Mouse (Mus musculus) hindbrain, embryonic 15.5 days (tissue): ENCODE results near the gene Txndc11. TPM values are rescaled to one million over a fixed set of nuclear protein-coding genes. Genes with fewer than 3 reads are reported as not detected.
"Not testable (repeated sequence)": the region's sequence is repeated elsewhere in the genome, so short reads cannot be mapped to it uniquely, and the experiment has no call there.

ENCODE experiments used
- ATAC-seq: fragments of 200-750 bp; cut with Nextera tagmentation; 2 replicates; pipeline ENCODE4 v1.8.0; 2017; ENCODE audit warnings: low read depth, moderate number of reproducible peaks, moderate TSS enrichment; ENCODE audit not compliant: low FRiP score
- H3K27ac ChIP-seq: fragments of 300-500 bp; sonication (generic); replicated peaks from 2 replicates; pipeline ENCODE4 v1.5.1; 2015; ENCODE audit warnings: mild to moderate bottlenecking, inconsistent platforms
- H3K27me3 ChIP-seq: fragments of 300-500 bp; sonication (generic); 2 replicates; pipeline ENCODE4 v1.6.1; 2015; ENCODE audit warnings: control low read depth, inconsistent platforms
- H3K36me3 ChIP-seq: fragments of 300-500 bp; sonication (generic); 2 replicates; pipeline ENCODE4 v1.6.1; 2015; ENCODE audit warnings: control low read depth, inconsistent platforms
- H3K4me1 ChIP-seq: fragments of 300-500 bp; sonication (generic); replicated peaks from 2 replicates; pipeline ENCODE4 v1.6.1; 2015; ENCODE audit warnings: control low read depth, inconsistent platforms
- H3K4me2 ChIP-seq: fragments of 300-500 bp; sonication (generic); 2 replicates; pipeline ENCODE4 v1.6.1; 2015; ENCODE audit warnings: moderate library complexity, mild to moderate bottlenecking, inconsistent platforms
- H3K4me3 ChIP-seq: fragments of 300-500 bp; sonication (generic); 2 replicates; pipeline ENCODE4 v1.5.1; 2015; ENCODE audit warnings: mild to moderate bottlenecking, inconsistent platforms
- H3K9ac ChIP-seq: fragments of 300-500 bp; sonication (generic); 2 replicates; pipeline ENCODE4 v1.6.1; 2015; ENCODE audit warnings: inconsistent platforms
- H3K9me3 ChIP-seq: fragments of 300-500 bp; sonication (generic); 2 replicates; pipeline ENCODE4 v1.6.1; 2016; ENCODE audit warnings: control low read depth, inconsistent platforms
- WGBS: fragments of 180-500 bp; shearing (Covaris S2); methylation state at CpG from one replicate; pipeline ENCODE4 v1.1.7; 2015; 5-methylcytosine and 5-hydroxymethylcytosine counted together
- polyA plus RNA-seq: library from polyadenylated mRNA; unstranded; fragments of >200 nt; fragmentation: Nextera tagmentation; extraction: Ambion mirVana; gene quantifications from 2 replicates; pipeline ENCODE4 v1.2.1, GENCODE M21; 2015

Gene Txndc11
- polyA plus RNA-seq, 1 experiment from 2014 or later, result 32.6 TPM

DNA sequence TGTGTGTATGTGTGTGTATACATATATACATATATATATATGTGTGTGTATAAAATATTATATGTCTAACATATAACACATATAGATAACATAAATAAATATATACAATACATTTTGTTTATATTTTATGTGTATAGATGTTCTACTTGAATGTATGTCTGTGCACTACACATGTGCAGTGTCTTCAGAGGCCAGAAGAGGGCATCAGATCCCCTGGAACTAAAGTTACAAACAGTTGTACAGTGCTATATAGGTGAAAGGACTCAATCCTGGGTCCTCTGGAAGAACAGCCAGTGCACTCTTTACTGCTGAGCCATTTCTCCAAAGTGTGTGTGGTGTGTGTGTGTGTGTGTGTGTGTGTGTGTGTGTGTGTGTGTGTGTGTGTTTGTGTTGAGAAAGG is 20.1 kb upstream of the Txndc11 start:
- Histone ChIP-seq H3K4me3 (no peak overlapping the region), H3K27ac (no peak overlapping the region), H3K9me3 (no peaks in the 10 kb centered on the region), H3K4me2 (no peak overlapping the region), H3K4me1 (no peaks in the 10 kb centered on the region), H3K27me3 (no peaks in the 10 kb centered on the region), H3K36me3 (peaks cover 52% of the 10 kb centered on the region), H3K9ac (no peak overlapping the region)
- ATAC-seq, result no peak

DNA sequence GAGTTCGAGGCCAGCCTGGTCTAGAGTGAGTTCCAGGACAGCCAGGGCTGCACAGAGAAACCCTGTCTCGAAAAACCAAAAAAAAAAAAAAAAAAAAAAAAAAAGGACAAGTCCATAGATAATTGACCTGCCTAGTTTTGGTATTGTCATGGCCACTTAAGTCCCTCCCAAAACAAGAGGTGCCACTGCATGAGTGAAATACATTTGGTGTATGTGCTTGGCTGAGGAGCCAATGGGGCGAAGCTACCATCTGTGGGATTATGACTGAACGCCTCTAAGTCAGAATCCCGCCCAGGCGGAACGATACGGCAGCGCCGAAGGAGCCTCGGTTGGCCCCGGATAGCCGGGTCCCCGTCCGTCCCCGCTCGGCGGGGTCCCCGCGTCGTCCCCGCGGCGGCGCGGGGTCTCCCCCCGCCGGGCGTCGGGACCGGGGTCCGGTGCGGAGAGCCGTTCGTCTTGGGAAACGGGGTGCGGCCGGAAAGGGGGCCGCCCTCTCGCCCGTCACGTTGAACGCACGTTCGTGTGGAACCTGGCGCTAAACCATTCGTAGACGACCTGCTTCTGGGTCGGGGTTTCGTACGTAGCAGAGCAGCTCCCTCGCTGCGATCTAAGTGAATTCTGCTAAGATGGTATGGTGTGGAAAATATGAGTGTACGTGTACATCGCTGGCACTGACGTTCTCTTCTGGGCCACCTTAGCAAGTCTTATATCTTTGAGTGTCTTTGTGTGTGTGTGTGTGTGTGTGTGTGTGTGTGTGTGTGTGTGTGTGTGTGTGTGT is 9.4 kb upstream of the Txndc11 start:
- peaks cover 51% of the 10 kb centered on the region for H3K36me3 ChIP-seq
- not testable (repeated sequence) for H3K4me1 ChIP-seq, ATAC-seq, H3K4me2 ChIP-seq, H3K27ac ChIP-seq, H3K9me3 ChIP-seq, H3K9ac ChIP-seq, H3K27me3 ChIP-seq, H3K4me3 ChIP-seq
- 19% methylated on average over 55 of the region's 56 CpGs for WGBS

DNA sequence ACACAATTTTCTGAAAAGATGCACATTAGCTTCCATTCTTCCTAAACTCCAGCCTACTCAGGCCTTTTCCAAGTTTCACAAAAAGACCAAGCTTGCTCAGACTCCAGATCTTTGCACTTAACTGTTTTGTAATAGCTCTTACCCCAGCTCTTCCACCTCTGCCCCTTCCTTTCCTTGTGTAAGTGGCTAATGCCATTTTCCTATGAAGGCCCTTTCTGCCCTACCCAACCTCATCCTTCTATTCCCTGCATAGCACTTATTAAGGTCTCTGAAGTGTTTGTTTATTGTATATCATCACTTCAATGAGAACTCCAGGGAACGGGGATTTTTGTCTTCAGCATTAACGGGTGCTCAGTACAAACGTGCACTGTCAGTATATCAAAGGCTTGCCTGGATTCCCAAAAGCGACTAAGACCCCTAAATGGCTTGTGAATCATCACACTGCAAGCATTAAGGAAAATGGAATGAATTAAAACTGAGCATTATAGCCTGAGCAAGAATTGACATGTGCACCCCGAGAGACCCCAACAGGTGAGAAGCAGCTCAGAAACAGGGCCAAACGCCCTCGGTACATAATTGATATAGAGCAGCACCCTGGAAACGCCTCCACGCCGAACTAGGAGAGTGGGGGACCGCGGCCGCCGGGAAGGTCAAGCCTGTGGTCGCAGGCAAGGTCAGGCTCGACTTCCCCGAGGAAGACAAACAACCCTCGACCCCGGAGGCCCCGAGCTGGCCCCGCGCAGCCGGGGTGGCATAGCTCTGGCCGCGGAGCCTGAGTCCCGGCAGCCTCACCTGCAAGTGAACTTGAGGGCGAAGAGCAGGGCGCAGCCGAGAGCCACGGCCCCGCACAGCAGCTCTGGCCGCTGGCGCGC is 738 bp downstream of the Txndc11 start:
- Histone ChIP-seq H3K4me1 (peaks cover 29% of the 10 kb centered on the region), H3K36me3 (peaks cover 15% of the 10 kb centered on the region; the same call in 1 of the 2 replicates), H3K27ac (peak overlapping the region; percentile 92), H3K27me3 (no peaks in the 10 kb centered on the region), H3K4me3 (peak overlapping the region; percentile 94), H3K4me2 (peak overlapping the region; percentile 67), H3K9ac (peak overlapping the region; percentile 88), H3K9me3 (no peaks in the 10 kb centered on the region)
- no peak for ATAC-seq
- under 1% methylated on average over 34 of the region's 34 CpGs for WGBS

DNA sequence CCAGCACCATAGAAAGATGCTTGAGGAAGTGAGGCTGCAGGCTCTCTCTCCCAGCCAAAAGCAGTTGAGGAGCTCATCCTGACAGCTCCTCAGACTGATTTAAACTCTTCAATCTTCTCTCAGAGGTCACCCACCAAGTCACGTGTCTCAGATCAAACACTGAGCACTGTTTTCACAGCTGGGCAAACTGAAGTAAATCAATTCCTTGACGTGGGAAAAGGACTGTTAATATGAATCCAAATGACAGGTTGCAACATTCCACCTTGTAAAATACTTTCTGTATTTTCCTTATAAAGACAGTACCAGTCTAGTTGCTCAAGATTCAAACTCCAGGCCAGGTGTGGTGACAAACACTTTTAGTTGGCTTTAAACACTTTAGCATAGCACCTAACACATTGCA is 1.6 kb downstream of the Txndc11 start:
- WGBS, result 36% methylated on average over 2 of the region's 2 CpGs
- Histone ChIP-seq H3K4me2 (peak overlapping the region; percentile 67), H3K27ac (no peak overlapping the region), H3K9me3 (no peaks in the 10 kb centered on the region), H3K9ac (peak overlapping the region; percentile 88; the same call in 1 of the 2 replicates), H3K27me3 (no peaks in the 10 kb centered on the region), H3K36me3 (peaks cover 14% of the 10 kb centered on the region; the same call in 1 of the 2 replicates), H3K4me3 (peak overlapping the region; percentile 94), H3K4me1 (peaks cover 29% of the 10 kb centered on the region)
- ATAC-seq, result no peak

DNA sequence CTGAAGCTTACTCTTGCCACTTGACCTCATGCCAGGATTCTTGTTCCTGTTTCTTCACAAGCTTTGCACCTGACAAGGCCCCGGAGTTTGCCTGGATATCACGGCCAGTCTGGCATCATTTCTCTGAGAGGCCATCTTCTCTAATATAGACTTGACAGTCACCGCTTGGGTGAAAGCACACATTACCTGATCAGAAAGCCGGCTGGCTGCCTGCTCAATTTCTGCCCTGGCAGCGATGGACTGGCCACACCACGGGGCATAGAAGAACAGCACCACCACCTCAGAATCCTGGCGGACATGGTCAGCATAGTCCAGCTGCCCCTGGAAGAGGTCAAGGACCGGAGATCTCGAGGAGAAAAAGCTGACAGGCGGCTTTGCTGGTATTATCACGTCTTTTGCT is 6.1 kb downstream of the Txndc11 start:
- Histone ChIP-seq H3K4me3 (no peak overlapping the region), H3K36me3 (peaks cover 18% of the 10 kb centered on the region; the same call in 1 of the 2 replicates), H3K4me2 (no peak overlapping the region), H3K27me3 (no peaks in the 10 kb centered on the region), H3K9me3 (no peaks in the 10 kb centered on the region), H3K4me1 (peaks cover 18% of the 10 kb centered on the region), H3K9ac (no peak overlapping the region), H3K27ac (no peak overlapping the region)
- 90% methylated on average over 11 of the region's 11 CpGs for WGBS
- ATAC-seq, result no peak

DNA sequence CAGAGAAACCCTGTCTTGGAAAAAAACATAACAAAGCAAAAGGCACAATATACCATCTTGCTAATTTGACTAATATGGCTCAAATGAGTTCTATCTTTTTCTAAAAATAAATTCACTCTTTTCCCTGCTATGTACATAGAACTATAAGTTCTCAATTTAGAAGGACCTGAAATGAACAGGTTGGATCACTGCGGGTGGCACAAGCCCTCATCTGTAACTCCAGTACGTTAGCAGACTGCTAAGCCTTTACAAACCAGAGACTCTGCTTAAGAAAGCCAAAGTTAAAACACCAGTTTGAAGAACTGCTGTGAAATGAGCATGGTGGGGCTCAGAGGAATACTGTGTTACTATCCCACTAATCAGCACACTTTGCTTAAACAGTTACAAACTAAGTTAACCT is 9.1 kb downstream of the Txndc11 start:
- H3K4me1 ChIP-seq, result no peaks in the 10 kb centered on the region
- H3K36me3 ChIP-seq, result peaks cover 31% of the 10 kb centered on the region
- no peak overlapping the region for H3K4me3 ChIP-seq
- no peak overlapping the region for H3K27ac ChIP-seq
- no peaks in the 10 kb centered on the region for H3K9me3 ChIP-seq
- 90% methylated on average over 2 of the region's 2 CpGs for WGBS
- no peak for ATAC-seq
- H3K4me2 ChIP-seq, result no peak overlapping the region
- H3K27me3 ChIP-seq, result no peaks in the 10 kb centered on the region
- H3K9ac ChIP-seq, result no peak overlapping the region

- no peak for ATAC-seq
- no peaks in the 10 kb centered on the region for H3K27me3 ChIP-seq
- H3K27ac ChIP-seq, result no peak overlapping the region
- no peaks in the 10 kb centered on the region for H3K9me3 ChIP-seq
- H3K4me3 ChIP-seq, result no peak overlapping the region
- 94% methylated on average over 1 of the region's 1 CpGs for WGBS
- H3K4me1 ChIP-seq, result no peaks in the 10 kb centered on the region
- H3K9ac ChIP-seq, result no peak overlapping the region
- H3K36me3 ChIP-seq, result peaks cover 35% of the 10 kb centered on the region
- H3K4me2 ChIP-seq, result no peak overlapping the region
Observed at GRCm38 (mm10) chr16:11124110-11124509, 10.3 kb downstream of the Txndc11 start.

DNA sequence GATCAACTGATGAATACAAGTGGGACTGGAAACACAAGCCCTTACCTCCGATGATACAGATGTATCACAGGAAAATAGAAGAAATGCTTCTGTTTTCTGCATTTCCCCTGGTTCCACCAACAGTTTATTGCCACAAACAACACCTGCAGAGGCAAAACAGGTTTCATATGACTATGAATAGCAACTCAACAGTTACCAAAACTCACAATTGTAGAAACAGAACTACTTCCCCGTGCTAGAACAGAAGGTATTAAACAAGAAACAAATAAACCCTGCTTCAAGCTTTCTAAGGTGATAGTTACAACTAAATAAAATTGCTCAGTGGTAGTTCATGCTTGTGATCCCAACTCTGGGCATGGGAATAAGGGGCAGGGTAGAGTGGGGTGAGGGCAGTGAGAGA is 11.8 kb downstream of the Txndc11 start:
- Histone ChIP-seq H3K4me2 (no peak overlapping the region), H3K4me1 (no peaks in the 10 kb centered on the region), H3K9ac (no peak overlapping the region), H3K27me3 (no peaks in the 10 kb centered on the region), H3K27ac (no peak overlapping the region), H3K4me3 (no peak overlapping the region), H3K9me3 (no peaks in the 10 kb centered on the region), H3K36me3 (peaks cover 39% of the 10 kb centered on the region)
- no peak for ATAC-seq
- 96% methylated on average over 2 of the region's 2 CpGs for WGBS

GRCm38 (mm10) chr16:11109198-11109740 is 25.2 kb downstream of the Txndc11 start:
- no peak overlapping the region for H3K9ac ChIP-seq
- no peak overlapping the region for H3K4me3 ChIP-seq
- no peaks in the 10 kb centered on the region for H3K27me3 ChIP-seq
- no peak overlapping the region for H3K27ac ChIP-seq
- H3K4me1 ChIP-seq, result no peaks in the 10 kb centered on the region
- 74% methylated on average over 4 of the region's 4 CpGs for WGBS
- no peaks in the 10 kb centered on the region for H3K9me3 ChIP-seq
- H3K4me2 ChIP-seq, result no peak overlapping the region
- no peak for ATAC-seq
- peaks cover 17% of the 10 kb centered on the region; the same call in 1 of the 2 replicates for H3K36me3 ChIP-seq

- Histone ChIP-seq H3K9ac (no peak overlapping the region), H3K27me3 (no peaks in the 10 kb centered on the region), H3K4me2 (no peak overlapping the region), H3K27ac (no peak overlapping the region), H3K9me3 (no peaks in the 10 kb centered on the region), H3K36me3 (peaks cover 16% of the 10 kb centered on the region; the same call in 1 of the 2 replicates), H3K4me3 (no peak overlapping the region), H3K4me1 (no peaks in the 10 kb centered on the region)
- WGBS, result 82% methylated on average over 1 of the region's 1 CpGs
- ATAC-seq, result no peak
Observed at GRCm38 (mm10) chr16:11104905-11105304, 29.5 kb downstream of the Txndc11 start.

DNA sequence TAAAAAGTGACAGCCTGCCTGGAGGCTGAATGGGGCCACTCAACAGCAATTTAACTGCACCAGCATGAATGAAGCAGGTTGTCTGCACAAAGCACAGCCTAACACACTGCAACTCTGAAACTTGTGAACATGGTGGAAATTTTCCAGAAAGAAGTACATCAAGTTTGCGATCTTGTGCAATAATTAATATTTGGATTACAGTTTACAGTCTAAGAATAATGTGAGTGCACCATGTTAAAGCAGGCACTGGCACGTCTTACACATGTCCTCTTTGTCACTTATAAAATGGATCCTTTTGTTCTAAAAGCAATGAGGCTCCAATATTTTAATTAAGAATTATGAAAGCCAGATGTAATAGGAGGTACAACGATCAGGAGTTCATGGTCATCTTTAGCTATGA is 37.1 kb downstream of the Txndc11 start:
- no peaks in the 10 kb centered on the region; the same call in 1 of the 2 replicates for H3K36me3 ChIP-seq
- no peak overlapping the region for H3K4me3 ChIP-seq
- H3K4me1 ChIP-seq, result no peaks in the 10 kb centered on the region
- no peak overlapping the region for H3K9ac ChIP-seq
- ATAC-seq, result no peak
- no peak overlapping the region for H3K27ac ChIP-seq
- H3K4me2 ChIP-seq, result no peak overlapping the region
- H3K27me3 ChIP-seq, result no peaks in the 10 kb centered on the region
- no peaks in the 10 kb centered on the region for H3K9me3 ChIP-seq
- 87% methylated on average over 3 of the region's 3 CpGs for WGBS
